In genomic region chr9:66349144-66349859, GRCm38 (mm10) we compare ENCODE assay signal across 8 mouse cellular contexts. TPM values are rescaled to one million over a fixed set of nuclear protein-coding genes. Genes with fewer than 3 reads are reported as not detected.
A peak's percentile ranks its signal among the peaks of the same experiment; 100 is the strongest.
DNase-seq lines count a peak whose midpoint lies in the region; ATAC-seq and TF ChIP-seq lines count a peak whose summit lies in the region.

No protein-coding gene starts in this region.

- H3K4me1 ChIP-seq in testis, adult 2 months (ENCODE audit: control insufficient read depth, insufficient read depth, low read length): peaks cover 3% of the 10 kb centered on the region; the same call in 1 of the 2 replicates
- peaks cover 20% of the 10 kb centered on the region for H3K4me1 ChIP-seq in forebrain, embryonic 12.5 days
- peaks cover 34% of the 10 kb centered on the region for H3K4me1 ChIP-seq in liver, embryonic 11.5 days (replicated peaks; ENCODE audit: control insufficient read depth, insufficient read depth, low read length)
- H3K4me1 ChIP-seq in stomach, postnatal 0 days (replicated peaks; ENCODE audit: control insufficient read depth, insufficient read depth): 0 out of 2 replicates have a peak, but pooled peaks cover 2% of the 10 kb centered on the region

- H3K9ac ChIP-seq in forebrain, embryonic 12.5 days: peak overlapping the region; percentile 96
- peak overlapping the region; percentile 97 for H3K9ac ChIP-seq in liver, embryonic 11.5 days (ENCODE audit: low read depth, low read length)
- peak overlapping the region; percentile 98 for H3K9ac ChIP-seq in stomach, postnatal 0 days (ENCODE audit: low read length)

- no peak for TF ChIP-seq POLR2A in testis, adult 2 months (IDR thresholded peaks at IDR 0.05; ENCODE audit: control insufficient read depth, low read depth, low read length)

- no peak for DNase-seq in testis, postnatal 14 days (ENCODE audit: low spot score)
- DNase-seq in liver, embryonic 11.5 days (ENCODE audit: low spot score): no peak
- DNase-seq in stomach, postnatal 0 days (ENCODE audit: low spot score): no peak
- no peak for DNase-seq in T-cell, adult 2 months (ENCODE audit: low spot score)
- DNase-seq in thymus, postnatal 14 days: no peak
- DNase-seq in ovary, postnatal 36 days (ENCODE audit: low spot score): no peak

- no peak for TF ChIP-seq EP300 in stomach, postnatal 0 days (optimal IDR thresholded peaks at IDR 0.05)

- H3K36me3 ChIP-seq in testis, adult 2 months (ENCODE audit: control insufficient read depth, insufficient read depth, low read length): no peaks in the 10 kb centered on the region
- no peaks in the 10 kb centered on the region for H3K36me3 ChIP-seq in forebrain, embryonic 12.5 days (replicated peaks)
- H3K36me3 ChIP-seq in liver, embryonic 11.5 days (ENCODE audit: control insufficient read depth, insufficient read depth, low read length): no peaks in the 10 kb centered on the region
- H3K36me3 ChIP-seq in stomach, postnatal 0 days (ENCODE audit: control insufficient read depth, insufficient read depth, low read length): no peaks in the 10 kb centered on the region

- no peak for TF ChIP-seq CTCF in testis, adult 2 months (IDR thresholded peaks at IDR 0.05; ENCODE audit: control insufficient read depth, insufficient read depth, insufficient replicate concordance, low read depth, low read length)
- no peak for TF ChIP-seq CTCF in stomach, postnatal 0 days (IDR thresholded peaks at IDR 0.05; ENCODE audit: low read depth)

- H3K27ac ChIP-seq in testis, adult 2 months (ENCODE audit: control insufficient read depth, insufficient read depth, low read depth, low read length): peak overlapping the region; percentile 92
- H3K27ac ChIP-seq in forebrain, embryonic 12.5 days: peak overlapping the region; percentile 98
- H3K27ac ChIP-seq in liver, embryonic 11.5 days (ENCODE audit: low read depth, low read length): peak overlapping the region; percentile 99
- H3K27ac ChIP-seq in stomach, postnatal 0 days (replicated peaks): no peak overlapping the region

- peak overlapping the region; percentile 79 for H3K4me2 ChIP-seq in forebrain, embryonic 12.5 days
- H3K4me2 ChIP-seq in liver, embryonic 11.5 days: peak overlapping the region; percentile 95
- H3K4me2 ChIP-seq in stomach, postnatal 0 days (replicated peaks; ENCODE audit: low read depth): peak overlapping the region; percentile 84

- no peak; the same call in 1 of the 2 replicates for ATAC-seq in forebrain, embryonic 12.5 days (ENCODE audit: low FRiP score)
- peak; percentile 67 for ATAC-seq in liver, embryonic 11.5 days (replicated peaks; ENCODE audit: low FRiP score)
- ATAC-seq in stomach, postnatal 0 days (ENCODE audit: low FRiP score, low TSS enrichment): no peak

- H3K9me3 ChIP-seq in forebrain, embryonic 12.5 days: no peaks in the 10 kb centered on the region
- no peaks in the 10 kb centered on the region for H3K9me3 ChIP-seq in liver, embryonic 11.5 days (ENCODE audit: control insufficient read depth, low read length)
- no peaks in the 10 kb centered on the region for H3K9me3 ChIP-seq in stomach, postnatal 0 days (ENCODE audit: control insufficient read depth, low read length)

- H3K27me3 ChIP-seq in testis, adult 2 months (ENCODE audit: control insufficient read depth, insufficient read depth, low read length): no peaks in the 10 kb centered on the region
- H3K27me3 ChIP-seq in forebrain, embryonic 12.5 days: no peaks in the 10 kb centered on the region
- no peaks in the 10 kb centered on the region for H3K27me3 ChIP-seq in liver, embryonic 11.5 days (replicated peaks; ENCODE audit: control insufficient read depth, insufficient read depth, low read length)
- H3K27me3 ChIP-seq in stomach, postnatal 0 days (ENCODE audit: control insufficient read depth, insufficient read depth, low read length): no peaks in the 10 kb centered on the region

- peak overlapping the region; percentile 97 for H3K4me3 ChIP-seq in testis, adult 2 months (ENCODE audit: control insufficient read depth, low read depth, low read length)
- H3K4me3 ChIP-seq in forebrain, embryonic 12.5 days (replicated peaks): peak overlapping the region; percentile 96
- H3K4me3 ChIP-seq in liver, embryonic 11.5 days (ENCODE audit: low read depth, low read length): peak overlapping the region; percentile 98
- H3K4me3 ChIP-seq in stomach, postnatal 0 days (ENCODE audit: low read depth, low read length): peak overlapping the region; percentile 99

- 33% methylated on average over 8 of the region's 8 CpGs for WGBS in forebrain, embryonic 12.5 days
- WGBS in liver, embryonic 11.5 days: 28% methylated on average over 8 of the region's 8 CpGs
- WGBS in stomach, postnatal 0 days: 38% methylated on average over 8 of the region's 8 CpGs

RNA-seq across cellular contexts. Expression of gene Herc1, which starts 0.9 kb away (rescaled TPM):
- polyA plus RNA-seq in testis, adult 2 months (2012; rRNA removed): 15.5 and 19.5 TPM in 2 replicates
- 50.9 and 54.9 TPM in 2 replicates for polyA plus RNA-seq in forebrain, embryonic 12.5 days (2016; fragmentation: Nextera tagmentation; extraction: Ambion mirVana)
- polyA plus RNA-seq in liver, embryonic 11.5 days (2014; fragmentation: Nextera tagmentation; extraction: Ambion mirVana): 30.4 and 31.0 TPM in 2 replicates
- polyA plus RNA-seq in stomach, postnatal 0 days (2015; fragmentation: Nextera tagmentation; extraction: Ambion mirVana): 7.7 and 8.1 TPM in 2 replicates
